Mouse (Mus musculus): ENCODE data around the gene Atg4a-ps.

DNA sequence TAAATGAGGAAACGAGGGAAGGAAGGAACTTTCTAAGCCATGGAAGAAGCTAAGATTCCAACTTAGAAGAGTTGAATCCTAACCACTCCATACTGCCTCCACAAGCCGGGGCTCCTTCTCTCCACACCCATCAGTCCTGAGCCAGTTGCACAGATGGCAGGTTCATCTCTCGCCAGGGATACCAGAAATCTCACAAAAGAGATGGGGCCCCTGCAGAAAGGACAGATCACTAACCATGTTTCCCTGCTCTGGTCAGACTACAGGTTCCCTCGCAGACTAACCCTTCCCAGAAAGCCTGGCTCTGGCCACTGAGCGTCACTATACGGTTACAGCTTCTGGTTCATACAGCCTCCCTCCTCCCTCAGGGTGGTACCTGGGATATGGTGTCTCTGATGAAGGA is 3.8 kb upstream of the Atg4a-ps start:
- no peak for TF ChIP-seq POLR2A (IDR thresholded peaks at IDR 0.05; ENCODE audit: insufficient read depth, low read depth, low read length)
- no peak for TF ChIP-seq CTCF (IDR thresholded peaks at IDR 0.05)
- no peak for TF ChIP-seq EP300 (IDR thresholded peaks at IDR 0.05; ENCODE audit: insufficient read depth, low read depth, low read length)

Measured in heart, adult 2 months (tissue).